Comparison of ENCODE assay signal across 13 mouse cellular contexts in the genomic region with DNA sequence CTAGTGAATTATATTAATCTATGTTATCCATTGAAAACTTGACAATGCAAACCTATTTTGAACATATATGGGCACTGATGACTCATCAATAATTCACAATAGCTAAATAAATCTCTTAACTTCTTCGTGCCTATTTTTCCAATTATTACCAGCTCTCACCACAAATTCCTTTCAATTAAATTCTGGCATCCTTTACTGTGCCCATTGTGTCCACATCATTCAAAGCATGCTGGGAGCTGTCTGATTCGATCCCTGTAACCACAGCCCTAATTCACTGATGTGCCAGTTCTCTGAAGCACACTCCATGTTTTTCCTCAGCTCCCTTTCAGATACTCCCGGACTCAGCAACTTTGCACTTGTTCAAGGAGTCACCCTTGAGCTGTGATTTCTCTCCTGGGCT.
"Had no signal": no experiment of that assay in that cellular context is flagged by ENCODE, and none has a peak within 500 bp of the region (broad histone marks: within the 10 kb centered on the region; RNA-seq: fewer than 3 reads in every experiment).

No protein-coding gene starts in this region.

- DNase-seq: liver, postnatal 0 days; lung, embryonic 14.5 days; lung, postnatal 10 days; lung, postnatal 4 days; right cerebral cortex, postnatal 14 days; thymus, adult 2 months; thymus, postnatal 25 days; thymus, postnatal 4 days had no signal

- H3K4me3 ChIP-seq: liver, embryonic 15.5 days; midbrain, embryonic 13.5 days; midbrain, embryonic 15.5 days; neural tube, embryonic 12.5 days; stomach, embryonic 15.5 days had no signal

- H3K4me1 ChIP-seq: liver, embryonic 15.5 days; midbrain, embryonic 15.5 days; neural tube, embryonic 12.5 days; stomach, embryonic 15.5 days had no signal

- ATAC-seq: liver, postnatal 0 days; midbrain, embryonic 13.5 days; midbrain, embryonic 15.5 days had no signal
